Mouse (Mus musculus) 416B (cell line): ENCODE results near the gene Pf4.
A peak's percentile ranks its signal among the peaks of the same experiment; 100 is the strongest.
"Not testable (repeated sequence)": the region's sequence is repeated elsewhere in the genome, so short reads cannot be mapped to it uniquely, and the experiment has no call there.

Experiments
- DNase-seq: peaks from one replicate; pipeline ENCODE4 v3.0.0; 2011; ENCODE audit warnings: low read depth

The Pf4 gene

GRCm38 (mm10) chr5:90785659-90786588, 13.7 kb downstream of the Pf4 start, which contains the start of gene Cxcl3:
TSS of gene Cxcl3 (plus strand) at chr5:90786103.
- peak; percentile 82 for DNase-seq

GRCm38 (mm10) chr5:90788114-90788513, 15.9 kb downstream of the Pf4 start:
- DNase-seq, result peak; percentile 76

- peak; percentile 85 for DNase-seq
Observed at GRCm38 (mm10) chr5:90789306-90790073, 17.3 kb downstream of the Pf4 start.

GRCm38 (mm10) chr5:90790074-90790502, 17.9 kb downstream of the Pf4 start:
- no peak for DNase-seq

- no peak for DNase-seq
Observed at GRCm38 (mm10) chr5:90794195-90794625, 22.0 kb downstream of the Pf4 start, which contains the start of gene Cxcl15. TSS of gene Cxcl15 (plus strand) at chr5:90794534.

- not testable (repeated sequence) for DNase-seq
Observed at GRCm38 (mm10) chr5:90795392-90795791, 23.2 kb downstream of the Pf4 start.

- peak; percentile 83 for DNase-seq
Observed at GRCm38 (mm10) chr5:90804574-90804973, 32.3 kb downstream of the Pf4 start.

- DNase-seq, result no peak
Observed at GRCm38 (mm10) chr5:90806050-90806449, 33.8 kb downstream of the Pf4 start.

- DNase-seq, result no peak
Observed at GRCm38 (mm10) chr5:90807176-90807950, 35.1 kb downstream of the Pf4 start.

GRCm38 (mm10) chr5:90819756-90820155, 47.5 kb downstream of the Pf4 start:
- no peak for DNase-seq
